Mouse (Mus musculus) cortical plate, adult 2 months (tissue): Measurements from ENCODE around the gene Piwil1.

ENCODE experiments used
- CTCF ChIP-seq: fragments of 200-500 bp; IDR thresholded peaks from 2 replicates; pipeline ENCODE4 v1.5.1; 2011; ENCODE audit warnings: mild to moderate bottlenecking, control low read depth, low read length; ENCODE audit not compliant: insufficient read depth; ENCODE audit errors: extremely low read depth
- POLR2A ChIP-seq: fragments of 200-500 bp; IDR thresholded peaks from 2 replicates; pipeline ENCODE4 v1.6.1; 2011; ENCODE audit warnings: mild to moderate bottlenecking, low read length, control low read depth; ENCODE audit not compliant: insufficient read depth; ENCODE audit errors: extremely low read depth

DNA sequence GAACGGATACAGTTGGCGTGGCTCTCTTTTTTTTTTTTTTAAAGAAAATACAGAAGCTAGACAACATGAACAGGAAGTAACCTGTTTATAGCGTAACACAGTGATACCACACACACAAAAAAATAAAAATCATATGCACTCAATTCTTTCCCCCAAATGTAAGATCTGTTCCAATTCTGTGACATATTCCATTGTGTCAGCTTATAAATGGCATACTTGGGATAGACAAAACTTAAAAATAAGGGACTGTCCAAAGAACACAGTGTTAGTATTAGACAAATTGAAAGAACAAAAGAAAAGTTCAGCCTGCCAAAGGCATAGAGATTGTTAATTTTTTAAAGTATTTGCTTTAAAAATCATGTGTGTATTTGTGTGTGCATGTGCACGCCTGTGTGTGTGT is 25.0 kb upstream of the Piwil1 start:
- TF ChIP-seq CTCF (no peak), POLR2A (no peak)
